Mouse (Mus musculus) gastrocnemius, postnatal 10 days (tissue): ENCODE data around the gene Rpl13. TPM values are rescaled to one million over a fixed set of nuclear protein-coding genes. Genes with fewer than 3 reads are reported as not detected.

Experiments
- DNase-seq: peaks from one replicate; pipeline ENCODE4 v3.0.0; 2021; ENCODE audit warnings: mixed read lengths
- microRNA-seq, 2 experiments: library from miRNA; unstranded; fragments of <30 nt; microRNA quantifications; one replicate each; pipeline ENCODE4 v1.2.0; 2021
- total RNA-seq, 2 experiments: library from RNA; stranded (reverse); gene quantifications; 2 replicates each; pipeline ENCODE4 v1.2.3; 2021

Rpl13 gene
- total RNA-seq, 2 experiments from 2014 or later = 676 to 736 TPM

DNA sequence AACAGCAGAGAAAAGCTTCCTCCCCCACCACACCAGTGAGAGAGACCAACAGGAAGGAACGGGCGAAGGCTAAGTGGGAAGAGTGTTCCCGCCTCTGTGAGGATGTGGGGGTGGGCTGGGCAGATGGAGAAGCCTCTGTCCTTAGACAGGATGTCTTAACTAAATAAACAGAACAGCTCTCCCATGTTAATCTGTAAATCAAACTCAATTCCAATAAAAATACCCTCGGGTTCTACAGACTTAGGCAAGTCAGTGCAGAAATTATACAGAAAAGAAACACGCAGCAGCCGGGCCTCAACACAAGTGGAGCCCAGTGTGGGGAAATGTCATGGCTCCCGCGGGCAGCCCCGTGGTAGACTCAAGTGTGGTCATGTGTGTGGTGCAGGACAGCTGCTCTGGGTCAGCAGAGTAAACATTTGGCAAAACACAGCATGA, 48.6 kb downstream of the Rpl13 start:
- DNase-seq = no peak

Small RNAs within 50 kb of the gene (microRNA-seq; reads per million reads assigned to microRNA genes)
- gene Mir7079 = 0 reads per million in 2 experiments
- 0.75 to 2.5 reads per million in 2 experiments for gene Mir7080

Other genes starting within 250 kb of the Rpl13 start
- 10 to 100 TPM; 52.0 to 65.8 TPM for gene Ankrd11, start 60.1 kb upstream of the Rpl13 start, total RNA-seq
- 10 to 100 TPM; 49.6 to 56.8 TPM for gene Spg7, start 39.4 kb upstream of the Rpl13 start, total RNA-seq
- gene Cpne7, start 15.0 kb downstream of the Rpl13 start, total RNA-seq = under 1 TPM; 0.41 to 0.82 TPM
- 1 to 10 TPM; 5.8 to 6.4 TPM for gene Sult5a1, start 56.0 kb downstream of the Rpl13 start, total RNA-seq
- 1 to 10 TPM; 5.1 to 6.6 TPM for gene Dpep1, start 83.9 kb downstream of the Rpl13 start, total RNA-seq
- 10 to 100 TPM; 41.0 to 48.2 TPM for gene Chmp1a, start 110.4 kb downstream of the Rpl13 start, total RNA-seq
- 1 to 10 TPM; 1.2 to 2.4 TPM for gene Spata33, start 110.5 kb downstream of the Rpl13 start, total RNA-seq
- 10 to 100 TPM; 14.2 to 18.7 TPM for gene Cdk10, start 122.5 kb downstream of the Rpl13 start, total RNA-seq
- 1 to 10 TPM; 1.2 to 1.5 TPM for gene Spata2l, start 133.9 kb downstream of the Rpl13 start, total RNA-seq
- 10 to 100 TPM in 1 of 2 experiments, 1 to 10 TPM in 1; 8.0 to 11.5 TPM for gene Zfp276, start 151.8 kb downstream of the Rpl13 start, total RNA-seq
- 10 to 100 TPM; 12.3 to 13.4 TPM for gene Vps9d1, start 152.0 kb downstream of the Rpl13 start, total RNA-seq
- 1 to 10 TPM; 4.6 to 6.2 TPM for gene Fanca, start 216.2 kb downstream of the Rpl13 start, total RNA-seq
- 1 to 10 TPM in 1 of 2 experiments, under 1 TPM in 1; 0.86 to 1.2 TPM for gene Spire2, start 230.4 kb downstream of the Rpl13 start, total RNA-seq